Mouse (Mus musculus): ENCODE results near the gene Defb9. TPM values are rescaled to one million over a fixed set of nuclear protein-coding genes. Genes with fewer than 3 reads are reported as not detected.
"Not testable (repeated sequence)": the region's sequence is repeated elsewhere in the genome, so short reads cannot be mapped to it uniquely, and the experiment has no call there.

Gene Defb9
- not detected in 2 replicates for total RNA-seq (2021)
- long read RNA-seq, experiment 1, result 0 reads
- long read RNA-seq, experiment 2, result 0 reads

DNA sequence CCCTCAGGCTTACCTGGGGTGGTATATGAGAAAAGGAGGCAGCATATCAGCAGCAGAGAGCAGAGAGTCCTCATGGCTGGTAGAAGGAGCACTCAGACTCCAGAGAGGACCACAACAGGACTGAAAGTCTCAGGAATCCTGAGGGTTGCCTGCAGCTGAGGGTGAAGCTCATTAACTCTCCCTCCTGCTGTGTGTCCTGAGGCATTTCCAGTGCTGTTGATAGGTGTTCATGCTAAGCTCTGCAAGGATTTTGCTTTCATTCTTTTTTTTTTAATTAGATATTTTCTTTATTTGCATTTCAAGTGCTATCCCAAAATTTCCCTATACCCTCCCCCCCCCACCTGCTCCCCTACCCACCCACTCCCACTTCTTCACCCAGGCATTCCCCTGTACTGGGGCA lies at the start of gene Defb9:
TSS of gene Defb9 (minus strand) at position 101 of the 400 bp plus-strand sequence.
- DNase-seq, result not testable (repeated sequence)

DNA sequence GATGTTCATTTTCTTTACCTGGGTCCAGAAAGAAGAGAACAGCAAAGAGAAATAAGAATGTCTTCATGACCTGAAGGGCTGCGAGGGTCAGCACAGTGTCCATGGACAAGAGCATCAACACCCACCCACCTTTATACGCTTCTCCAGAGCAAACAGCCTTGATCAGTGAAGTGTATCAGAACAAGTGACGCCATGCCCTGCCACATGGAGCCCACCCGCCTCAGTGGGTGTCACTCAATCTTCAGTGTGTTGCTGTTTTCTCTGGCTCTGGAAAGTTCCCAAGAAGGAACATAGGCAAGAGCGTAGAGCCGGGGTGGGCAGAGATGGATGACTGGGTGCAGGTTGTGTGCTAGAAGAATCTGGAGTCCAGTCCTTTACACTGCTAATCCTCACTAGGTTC lies 47.4 kb upstream of the Defb9 start, which contains the start of gene Defb15:
TSS of gene Defb15 (minus strand) at position 101 of the 400 bp plus-strand sequence.
- no peak for DNase-seq

DNA sequence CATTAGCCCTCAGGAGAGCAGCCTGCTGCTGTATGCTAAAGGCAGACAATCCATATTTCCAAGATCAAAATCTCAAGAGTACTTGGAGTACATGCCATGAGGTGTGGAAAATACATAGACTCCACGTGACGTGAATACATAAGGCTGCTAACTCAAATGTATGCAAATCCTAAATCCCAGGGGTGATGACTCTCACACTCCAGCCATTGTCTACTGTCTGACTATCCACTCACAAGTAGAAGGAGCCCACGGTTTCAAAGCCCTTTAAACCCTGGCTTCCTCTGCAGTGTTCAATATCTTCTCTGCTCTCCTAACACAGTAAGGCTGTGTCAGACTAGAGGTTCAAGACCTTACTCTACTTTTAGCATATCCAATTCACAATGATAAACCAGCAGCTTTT lies 45.5 kb upstream of the Defb9 start:
- not testable (repeated sequence) for DNase-seq

DNA sequence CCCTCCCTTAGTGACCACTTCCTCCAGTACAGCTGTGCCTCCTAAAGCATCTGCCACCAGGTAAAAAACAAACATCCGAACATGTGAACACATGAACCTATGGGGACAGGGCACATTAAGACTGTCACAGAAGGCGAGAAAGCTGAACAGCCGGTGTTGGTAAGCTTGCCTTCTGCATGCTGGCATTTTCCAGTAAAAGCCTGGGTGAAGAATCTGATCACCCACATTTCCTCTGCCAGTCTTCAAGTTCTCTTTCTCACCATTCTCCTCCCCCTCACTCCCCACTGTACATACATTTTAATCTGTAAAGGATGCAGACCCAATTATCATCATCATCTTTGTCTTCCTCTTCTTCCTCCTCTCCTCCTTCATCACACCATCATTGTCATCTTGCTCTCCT lies 30.4 kb upstream of the Defb9 start:
- no peak for DNase-seq

DNA sequence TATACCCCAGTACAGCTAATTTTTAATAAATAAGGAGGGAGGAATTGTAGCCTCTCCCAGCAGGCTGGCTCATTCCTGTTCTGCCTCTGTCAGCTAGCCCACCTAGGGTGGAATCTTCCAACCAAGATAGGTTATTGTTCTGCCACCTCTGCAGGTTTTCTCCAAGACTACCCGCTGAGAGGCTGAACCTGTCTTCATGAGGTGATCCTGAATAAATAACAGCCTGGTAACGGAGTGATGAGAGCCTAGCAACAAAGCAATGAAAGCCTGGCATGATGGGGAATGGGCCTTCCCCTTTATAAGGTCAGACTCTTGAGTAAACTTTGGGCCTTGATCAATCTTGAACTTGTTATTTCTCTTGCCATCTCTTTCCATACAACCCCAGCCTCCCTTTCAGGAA lies 27.3 kb upstream of the Defb9 start:
- no peak for DNase-seq

DNA sequence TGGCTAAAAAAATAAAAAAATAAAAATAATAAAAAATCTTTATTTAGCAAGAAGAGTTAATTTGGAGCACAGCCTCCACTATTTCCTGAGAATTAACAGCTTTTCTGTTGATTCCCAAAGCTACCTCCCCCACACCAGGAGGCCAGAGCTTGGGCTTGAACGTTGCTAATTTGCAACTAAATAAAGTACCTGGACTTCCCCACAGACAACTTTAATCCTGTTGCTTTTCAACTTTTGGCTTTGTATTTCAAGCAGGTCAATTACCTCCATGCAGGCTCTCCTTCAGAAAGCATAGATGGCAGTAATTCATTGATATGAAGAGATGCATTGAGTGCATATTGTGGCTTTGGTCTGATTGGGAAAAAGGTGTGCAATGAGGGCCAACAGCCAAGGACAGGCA lies 26.7 kb upstream of the Defb9 start:
- DNase-seq, result no peak

DNA sequence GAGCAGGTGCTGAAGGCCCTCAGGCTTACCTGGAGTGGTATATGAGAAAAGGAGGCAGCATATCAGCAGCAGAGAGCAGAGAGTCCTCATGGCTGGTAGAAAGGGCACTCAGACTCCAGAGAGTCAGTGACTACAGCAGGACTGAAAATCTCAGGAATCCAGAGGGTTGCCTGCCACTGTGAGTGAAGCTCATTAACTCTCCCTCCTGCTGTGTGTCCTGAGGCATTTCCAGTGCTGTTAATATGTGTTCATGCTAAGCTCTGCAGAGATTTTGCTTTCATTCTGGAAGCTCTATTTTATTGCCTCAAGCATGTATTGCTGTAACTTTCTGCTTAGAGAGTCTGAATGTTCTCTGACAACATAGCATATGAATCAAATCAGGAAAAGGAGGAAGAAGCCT lies 21.1 kb upstream of the Defb9 start, which contains the start of gene Defb11:
TSS of gene Defb11 (minus strand) at position 123 of the 400 bp plus-strand sequence.
- DNase-seq, result not testable (repeated sequence)

DNA sequence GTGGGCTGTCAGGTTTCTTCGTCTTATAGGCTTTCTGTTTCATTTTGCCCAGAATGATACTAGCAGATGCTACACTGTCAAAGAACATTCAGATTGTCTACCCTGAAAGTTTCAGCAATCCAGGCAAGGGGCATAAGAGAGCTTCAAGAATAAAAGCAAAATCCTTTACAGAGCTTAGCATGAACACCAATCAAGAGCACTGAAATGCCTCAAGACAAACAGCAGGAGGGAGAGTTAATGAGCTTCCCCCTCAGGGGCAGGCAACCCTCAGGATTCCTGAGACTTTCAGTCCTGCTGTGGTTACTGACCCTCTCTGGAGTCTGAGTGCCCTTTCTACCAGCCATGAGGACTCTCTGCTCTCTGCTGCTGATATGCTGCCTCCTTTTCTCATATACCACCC lies 26.6 kb downstream of the Defb9 start, which contains the start of gene Defb10:
TSS of gene Defb10 (plus strand) at position 316 of the 400 bp plus-strand sequence.
- not testable (repeated sequence) for DNase-seq

Other genes starting within 250 kb of the Defb9 start
- gene Defa17, start 229.6 kb downstream of the Defb9 start, total RNA-seq (2021), result not detected in 2 replicates
- not detected in 2 replicates for gene Defa34, start 219.6 kb downstream of the Defb9 start, total RNA-seq (2021)
- gene AY761184, start 181.8 kb downstream of the Defb9 start, total RNA-seq (2021), result not detected in 2 replicates
- not detected in 2 replicates for gene Defa24, start 150.9 kb downstream of the Defb9 start, total RNA-seq (2021)
- not detected in 2 replicates for gene Defb50, start 61.9 kb downstream of the Defb9 start, total RNA-seq (2021)
- gene Defb2, start 45.5 kb downstream of the Defb9 start, total RNA-seq (2021), result not detected in 2 replicates
- not detected in 2 replicates for gene Defb10, start 26.5 kb downstream of the Defb9 start, total RNA-seq (2021)
- gene Defb11, start 21.0 kb upstream of the Defb9 start, total RNA-seq (2021), result not detected in 2 replicates
- not detected in 2 replicates for gene Defb15, start 47.3 kb upstream of the Defb9 start, total RNA-seq (2021)
- not detected in 2 replicates for gene Defb35, start 52.9 kb upstream of the Defb9 start, total RNA-seq (2021)
- not detected in 2 replicates for gene Defb13, start 61.3 kb upstream of the Defb9 start, total RNA-seq (2021)
- gene Fam90a1a, start 73.3 kb upstream of the Defb9 start, total RNA-seq (2021), result not detected in 2 replicates
- not detected in 2 replicates for gene Ccdc70, start 84.4 kb upstream of the Defb9 start, total RNA-seq (2021)
- gene Atp7b, start 174.9 kb upstream of the Defb9 start, total RNA-seq (2021), result 2.2 and 3.0 TPM in 2 replicates
- gene Alg11, start 175.3 kb upstream of the Defb9 start, total RNA-seq (2021), result 34.3 and 34.6 TPM in 2 replicates
- 1.9 and 2.1 TPM in 2 replicates for gene Nek5, start 239.6 kb upstream of the Defb9 start, total RNA-seq (2021)

Data from adrenal gland, postnatal 14 days (tissue).